Mouse (Mus musculus) forebrain, embryonic 11.5 days (tissue): ENCODE measurements around the gene Ip6k1. TPM values are rescaled to one million over a fixed set of nuclear protein-coding genes. Genes with fewer than 3 reads are reported as not detected.

Experiments used
- ATAC-seq: fragments of 200-750 bp; cut with Nextera tagmentation; replicated peaks from 2 replicates; pipeline ENCODE4 v1.8.0; 2017; ENCODE audit warnings: moderate TSS enrichment; ENCODE audit not compliant: low FRiP score
- DNase-seq: peaks from one replicate; pipeline ENCODE4 v3.0.0-alpha.2; 2017; ENCODE audit warnings: low spot score
- H3K27ac ChIP-seq: fragments of 300-500 bp; sonication (generic); 2 replicates; pipeline ENCODE4 v1.5.1; 2014; ENCODE audit warnings: low read depth, low read length
- H3K27me3 ChIP-seq: fragments of 300-500 bp; sonication (generic); 2 replicates; pipeline ENCODE4 v1.6.1; 2014; ENCODE audit warnings: mild to moderate bottlenecking, low read length, mixed read lengths; ENCODE audit not compliant: control insufficient read depth, insufficient read depth
- H3K36me3 ChIP-seq: fragments of 300-500 bp; sonication (generic); 2 replicates; pipeline ENCODE4 v1.6.1; 2014; ENCODE audit warnings: mild to moderate bottlenecking, low read length, moderate library complexity, mixed read lengths; ENCODE audit not compliant: control insufficient read depth, insufficient read depth
- H3K4me1 ChIP-seq: fragments of 300-500 bp; sonication (generic); replicated peaks from 2 replicates; pipeline ENCODE4 v1.6.1; 2014; ENCODE audit warnings: low read length, mixed read lengths; ENCODE audit not compliant: control insufficient read depth, insufficient read depth
- H3K4me2 ChIP-seq: fragments of 300-500 bp; sonication (generic); 2 replicates; pipeline ENCODE4 v1.6.1; 2014; ENCODE audit warnings: low read depth, mild to moderate bottlenecking, low read length, moderate library complexity, mixed read lengths; ENCODE audit not compliant: severe bottlenecking
- H3K4me3 ChIP-seq: fragments of 300-500 bp; sonication (generic); 2 replicates; pipeline ENCODE4 v1.5.1; 2014; ENCODE audit warnings: low read depth, low read length
- H3K9ac ChIP-seq: fragments of 300-500 bp; sonication (generic); 2 replicates; pipeline ENCODE4 v1.6.1; 2014; ENCODE audit warnings: low read length
- H3K9me3 ChIP-seq: fragments of 300-500 bp; sonication (generic); 2 replicates; pipeline ENCODE4 v1.6.1; 2016; ENCODE audit warnings: low read length, mixed read lengths; ENCODE audit not compliant: control insufficient read depth
- WGBS: fragments of 180-500 bp; shearing (Covaris S2); extraction: QIAGEN DNeasy Blood & Tissue Kit; methylation state at CpG from one replicate; pipeline ENCODE4 v1.1.7; 2014; 5-methylcytosine and 5-hydroxymethylcytosine counted together
- polyA plus RNA-seq: library from polyadenylated mRNA; unstranded; fragments of >200 nt; fragmentation: Nextera tagmentation; extraction: Ambion mirVana; gene quantifications from 2 replicates; pipeline ENCODE4 v1.2.1, GENCODE M21; 2014

Ip6k1 gene
- polyA plus RNA-seq, 1 experiment from 2014 or later: 43.3 TPM

DNA sequence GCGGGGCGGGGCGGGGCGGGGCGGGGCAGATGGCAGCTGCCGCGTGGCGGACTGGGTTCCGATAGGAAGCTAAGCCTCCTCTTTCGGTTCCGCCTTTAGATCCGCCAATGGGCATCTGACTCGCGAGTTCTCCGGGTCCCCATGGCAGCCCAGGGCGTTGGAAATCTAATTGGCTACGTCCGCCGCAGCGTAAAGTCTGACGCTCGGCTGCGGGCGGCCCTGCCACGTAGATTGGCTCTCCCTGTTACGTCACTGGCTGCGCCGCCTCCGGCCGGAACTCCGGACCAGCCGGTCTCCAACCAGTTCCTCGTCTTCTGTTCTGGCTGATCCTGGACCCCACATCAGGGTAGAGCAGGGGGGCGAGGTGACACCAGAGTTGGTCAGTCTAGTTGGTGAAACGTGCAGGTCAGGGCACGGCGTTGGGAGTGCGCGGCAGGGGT is 46.7 kb downstream of the Ip6k1 start, which contains the start of gene Gmppb:
TSS of gene Gmppb (plus strand) at position 227 of the 440 bp plus-strand sequence.
- Histone ChIP-seq H3K27me3 (no peaks in the 10 kb centered on the region), H3K36me3 (peaks cover 5% of the 10 kb centered on the region; the same call in 1 of the 2 replicates), H3K27ac (peak within 1 kb of the TSS; percentile 57), H3K4me1 (peaks cover 6% of the 10 kb centered on the region; the same call in 1 of the 2 replicates), H3K9ac (peak within 1 kb of the TSS; percentile 72), H3K9me3 (no peaks in the 10 kb centered on the region), H3K4me3 (peak within 1 kb of the TSS; percentile 73), H3K4me2 (peak within 1 kb of the TSS; percentile 89)
- 0% methylated on average over 36 of the region's 39 CpGs for WGBS
- peak; percentile 97 for DNase-seq
- peak; percentile 93 for ATAC-seq

DNA sequence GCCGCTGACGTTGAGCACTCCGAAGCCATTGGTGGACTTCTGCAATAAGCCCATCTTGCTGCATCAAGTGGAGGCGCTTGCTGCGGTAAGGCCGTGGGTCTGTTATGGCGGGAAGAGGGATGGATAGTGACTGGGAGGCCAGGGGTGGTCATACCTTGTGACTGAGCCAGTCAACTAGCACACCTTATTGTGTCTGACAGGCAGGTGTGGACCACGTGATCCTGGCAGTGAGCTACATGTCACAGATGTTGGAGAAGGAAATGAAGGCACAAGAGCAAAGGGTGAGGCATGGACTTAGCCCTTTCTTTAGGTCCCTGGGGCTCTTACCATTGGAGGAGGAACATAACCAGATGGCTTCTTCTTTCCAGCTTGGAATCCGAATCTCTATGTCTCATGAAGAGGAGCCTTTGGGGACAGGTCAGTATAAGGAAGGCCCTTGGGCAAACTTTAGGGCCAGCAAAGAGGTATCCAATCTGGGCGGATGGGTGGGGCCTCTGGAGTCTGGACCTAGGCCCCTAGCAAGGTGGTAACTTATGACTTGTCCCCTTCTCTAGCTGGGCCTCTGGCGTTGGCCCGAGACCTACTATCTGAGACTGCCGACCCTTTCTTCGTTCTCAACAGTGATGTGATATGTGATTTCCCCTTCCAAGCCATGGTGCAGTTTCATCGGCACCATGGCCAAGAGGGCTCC is 47.4 kb downstream of the Ip6k1 start:
- peak overlapping the region; percentile 89 for H3K4me2 ChIP-seq
- DNase-seq (no peak), ATAC-seq (0 out of 2 replicates have a peak, but pooled peaks have one; percentile 11)
- H3K9ac ChIP-seq: peak overlapping the region; percentile 72
- H3K36me3 ChIP-seq: peaks cover 5% of the 10 kb centered on the region; the same call in 1 of the 2 replicates
- WGBS: 45% methylated on average over 15 of the region's 15 CpGs
- no peaks in the 10 kb centered on the region for H3K27me3 ChIP-seq
- peaks cover 6% of the 10 kb centered on the region; the same call in 1 of the 2 replicates for H3K4me1 ChIP-seq
- peak overlapping the region; percentile 73 for H3K4me3 ChIP-seq
- no peak overlapping the region for H3K27ac ChIP-seq
- no peaks in the 10 kb centered on the region for H3K9me3 ChIP-seq

DNA sequence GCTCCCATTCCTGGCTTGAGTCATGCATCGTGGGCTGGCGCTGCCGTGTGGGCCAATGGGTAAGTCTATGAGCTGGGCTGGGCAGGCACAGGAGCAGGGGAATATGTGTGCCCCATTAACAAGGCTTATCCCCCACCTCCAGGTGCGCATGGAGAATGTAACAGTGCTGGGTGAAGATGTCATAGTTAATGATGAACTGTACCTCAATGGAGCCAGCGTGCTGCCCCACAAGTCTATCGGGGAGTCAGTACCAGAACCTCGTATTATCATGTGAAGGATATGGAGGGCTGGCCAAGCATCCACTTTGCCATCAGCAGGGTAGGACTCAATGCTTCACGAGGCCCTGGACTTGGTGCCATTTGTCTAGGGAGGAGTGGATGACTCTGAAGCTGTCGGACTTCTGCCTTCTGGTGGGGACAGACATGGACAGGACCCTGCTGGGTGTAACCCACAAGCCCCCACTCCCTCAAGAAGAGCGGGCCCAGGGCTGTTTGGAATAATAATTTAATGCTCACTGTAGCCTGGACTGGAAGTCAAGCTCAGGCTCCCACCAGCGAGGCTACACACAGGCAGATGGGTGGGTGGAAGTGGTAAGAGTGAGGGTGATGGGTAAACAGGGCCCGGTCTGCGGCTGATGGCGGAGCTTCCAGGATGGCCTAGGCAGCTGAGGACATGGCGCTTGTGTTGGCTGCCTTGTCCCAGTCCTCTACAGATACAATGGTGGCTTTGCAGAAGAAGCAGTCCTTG is 49.1 kb downstream of the Ip6k1 start:
- DNase-seq: no peak
- ATAC-seq: no peak
- 94% methylated on average over 15 of the region's 15 CpGs for WGBS
- H3K9ac ChIP-seq: no peak overlapping the region
- peaks cover 6% of the 10 kb centered on the region; the same call in 1 of the 2 replicates for H3K4me1 ChIP-seq
- no peak overlapping the region for H3K4me2 ChIP-seq
- H3K36me3 ChIP-seq: no peaks in the 10 kb centered on the region; the same call in 1 of the 2 replicates
- no peaks in the 10 kb centered on the region for H3K9me3 ChIP-seq
- no peaks in the 10 kb centered on the region for H3K27me3 ChIP-seq
- no peak overlapping the region for H3K27ac ChIP-seq
- no peak overlapping the region for H3K4me3 ChIP-seq

DNA sequence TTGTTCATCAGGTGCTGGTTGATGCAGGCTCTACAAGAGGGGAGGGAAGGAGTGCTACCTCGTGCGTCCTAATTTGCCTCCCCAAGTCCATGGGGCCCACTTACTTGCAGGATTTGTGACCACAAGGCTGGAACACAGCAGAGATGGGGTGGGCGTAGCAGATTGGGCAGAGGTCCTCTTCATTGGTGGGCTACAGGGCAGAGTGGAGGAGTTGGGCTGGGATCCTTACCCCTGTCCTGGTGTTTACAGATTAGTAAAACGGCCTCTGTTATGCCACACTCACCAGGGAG is 49.6 kb downstream of the Ip6k1 start:
- Histone ChIP-seq H3K27me3 (no peaks in the 10 kb centered on the region), H3K9me3 (no peaks in the 10 kb centered on the region), H3K4me2 (no peak overlapping the region), H3K4me1 (peaks cover 6% of the 10 kb centered on the region; the same call in 1 of the 2 replicates), H3K9ac (no peak overlapping the region), H3K4me3 (no peak overlapping the region), H3K36me3 (no peaks in the 10 kb centered on the region; the same call in 1 of the 2 replicates), H3K27ac (no peak overlapping the region)
- DNase-seq: no peak
- 82% methylated on average over 4 of the region's 4 CpGs for WGBS
- no peak for ATAC-seq

DNA sequence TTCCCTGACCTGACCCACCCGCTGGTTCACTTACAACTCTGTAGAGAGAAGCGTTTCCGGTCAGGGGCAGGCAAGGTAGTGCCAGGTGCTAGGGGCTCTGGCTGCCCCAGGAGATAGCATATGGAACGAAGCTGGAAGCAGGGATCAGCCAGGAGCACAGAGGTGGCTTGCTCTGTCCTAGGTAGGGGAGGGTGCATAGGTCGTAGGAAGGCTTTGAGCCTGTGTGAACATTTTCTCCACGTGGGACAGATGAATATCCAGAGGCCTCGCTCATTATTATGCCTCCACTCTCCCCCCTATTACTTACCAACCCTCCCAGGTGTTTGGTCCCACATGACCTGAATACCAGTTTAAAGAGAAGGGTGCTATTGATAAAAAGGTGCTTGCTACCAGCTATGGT is 50.1 kb downstream of the Ip6k1 start:
- DNase-seq (no peak), ATAC-seq (no peak)
- Histone ChIP-seq H3K27me3 (no peaks in the 10 kb centered on the region), H3K4me1 (peaks cover 6% of the 10 kb centered on the region; the same call in 1 of the 2 replicates), H3K9me3 (no peaks in the 10 kb centered on the region), H3K36me3 (no peaks in the 10 kb centered on the region; the same call in 1 of the 2 replicates), H3K27ac (no peak overlapping the region), H3K9ac (no peak overlapping the region), H3K4me3 (no peak overlapping the region), H3K4me2 (no peak overlapping the region)
- WGBS: 73% methylated on average over 7 of the region's 7 CpGs

DNA sequence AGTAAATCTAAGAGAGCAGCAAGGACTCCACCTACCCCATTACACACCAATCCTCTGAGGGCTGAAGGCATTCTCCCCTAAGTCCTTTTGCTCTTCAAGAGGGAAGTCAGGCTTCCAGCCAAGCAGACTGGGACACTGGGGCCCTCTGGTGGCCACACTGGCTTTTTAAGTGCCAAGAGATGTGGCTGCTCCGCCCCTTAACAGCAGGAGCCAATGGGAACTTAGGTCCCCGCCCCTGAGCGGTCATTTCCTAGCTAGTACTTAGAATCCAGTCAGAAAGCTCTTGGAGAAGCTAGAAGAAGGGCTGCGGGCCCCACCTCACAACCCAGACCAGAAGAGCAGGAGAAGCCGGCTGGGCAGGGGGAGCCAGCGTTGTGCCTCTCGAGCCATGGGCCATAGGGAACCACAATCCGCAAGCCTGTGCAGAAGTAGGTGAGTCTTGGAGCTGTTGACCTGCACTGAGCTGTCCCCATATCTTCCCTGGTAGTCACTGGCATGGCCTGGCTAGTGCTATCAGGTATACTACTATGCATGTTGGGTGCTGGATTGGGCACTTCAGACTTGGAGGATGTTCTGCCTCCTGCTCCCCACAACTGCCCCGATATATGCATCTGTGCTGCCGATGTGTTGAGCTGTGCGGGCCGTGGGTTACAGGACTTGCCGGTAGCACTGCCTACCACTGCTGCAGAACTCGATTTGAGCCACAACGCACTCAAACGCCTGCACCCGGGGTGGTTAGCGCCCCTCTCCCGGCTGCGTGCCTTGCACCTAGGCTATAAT is 50.8 kb downstream of the Ip6k1 start, which contains the start of gene Amigo3:
TSS of gene Amigo3 (plus strand) at position 275 of the 780 bp plus-strand sequence.
- H3K4me3 ChIP-seq: no peak within 1 kb of the TSS; the same call in 1 of the 2 replicates
- H3K4me1 ChIP-seq: peaks cover 6% of the 10 kb centered on the region; the same call in 1 of the 2 replicates
- peak; percentile 35 for ATAC-seq
- H3K9ac ChIP-seq: no peak within 1 kb of the TSS
- DNase-seq: peak; percentile 96
- no peaks in the 10 kb centered on the region; the same call in 1 of the 2 replicates for H3K36me3 ChIP-seq
- H3K27me3 ChIP-seq: no peaks in the 10 kb centered on the region
- WGBS: 59% methylated on average over 20 of the region's 20 CpGs
- no peaks in the 10 kb centered on the region for H3K9me3 ChIP-seq
- H3K27ac ChIP-seq: no peak within 1 kb of the TSS
- no peak within 1 kb of the TSS for H3K4me2 ChIP-seq

DNA sequence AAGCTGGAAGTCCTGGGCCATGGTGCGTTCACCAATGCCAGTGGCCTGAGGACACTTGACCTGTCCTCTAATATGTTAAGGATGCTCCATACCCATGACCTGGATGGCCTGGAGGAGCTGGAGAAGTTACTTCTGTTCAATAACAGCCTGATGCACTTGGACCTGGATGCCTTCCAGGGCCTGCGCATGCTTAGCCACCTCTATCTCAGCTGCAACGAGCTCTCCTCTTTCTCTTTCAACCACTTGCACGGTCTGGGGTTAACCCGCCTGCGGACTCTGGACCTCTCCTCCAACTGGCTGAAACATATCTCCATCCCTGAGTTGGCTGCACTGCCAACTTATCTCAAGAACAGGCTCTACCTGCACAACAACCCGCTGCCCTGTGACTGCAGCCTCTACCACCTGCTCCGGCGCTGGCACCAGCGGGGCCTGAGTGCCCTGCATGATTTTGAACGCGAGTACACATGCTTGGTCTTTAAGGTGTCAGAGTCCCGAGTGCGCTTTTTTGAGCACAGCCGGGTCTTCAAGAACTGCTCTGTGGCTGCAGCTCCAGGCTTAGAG is 51.4 kb downstream of the Ip6k1 start:
- Histone ChIP-seq H3K9me3 (no peaks in the 10 kb centered on the region), H3K27ac (no peak overlapping the region), H3K27me3 (no peaks in the 10 kb centered on the region), H3K9ac (no peak overlapping the region), H3K4me1 (peaks cover 3% of the 10 kb centered on the region; the same call in 1 of the 2 replicates), H3K4me2 (no peak overlapping the region), H3K36me3 (no peaks in the 10 kb centered on the region; the same call in 1 of the 2 replicates), H3K4me3 (no peak overlapping the region)
- DNase-seq (no peak), ATAC-seq (no peak)
- 93% methylated on average over 15 of the region's 15 CpGs for WGBS
